Mouse (Mus musculus): ENCODE results near the gene Nrxn1. TPM values are rescaled to one million over a fixed set of nuclear protein-coding genes. Genes with fewer than 3 reads are reported as not detected.

Gene Nrxn1
- total and polyA plus RNA-seq, 3 experiments: 2.0 to 2.7 (median 2.1) TPM

- Histone ChIP-seq H3K27me3 (ENCODE audit: control insufficient read depth, insufficient read depth, low read length) (no peaks in the 10 kb centered on the region), H3K27ac (no peak overlapping the region), H3K4me1 (ENCODE audit: control insufficient read depth, insufficient read depth, low read length) (no peaks in the 10 kb centered on the region; the same call in 1 of the 2 replicates), H3K9ac (ENCODE audit: low read depth, low read length) (no peak overlapping the region), H3K36me3 (ENCODE audit: control insufficient read depth, insufficient read depth, low read length) (no peaks in the 10 kb centered on the region), H3K79me2 (replicated peaks; ENCODE audit: control insufficient read depth, insufficient read depth, low read length) (no peaks in the 10 kb centered on the region), H3K4me3 (no peak overlapping the region)
- intact Hi-C loops (cut with DNase I): no loop called here
- no peak for DNase-seq
- TF ChIP-seq POLR2A (IDR thresholded peaks at IDR 0.05; ENCODE audit: insufficient read depth, low read depth, low read length) (no peak), CTCF (IDR thresholded peaks at IDR 0.05) (peak; percentile 77)
- 46% methylated on average over 12 of the region's 12 CpGs for WGBS
Measured at GRCm38 (mm10) chr17:90583826-90584534, 508.9 kb downstream of the Nrxn1 start.

- Histone ChIP-seq H3K4me3 (no peak overlapping the region), H3K4me1 (ENCODE audit: control insufficient read depth, insufficient read depth, low read length) (no peaks in the 10 kb centered on the region; the same call in 1 of the 2 replicates), H3K27me3 (ENCODE audit: control insufficient read depth, insufficient read depth, low read length) (no peaks in the 10 kb centered on the region), H3K36me3 (ENCODE audit: control insufficient read depth, insufficient read depth, low read length) (no peaks in the 10 kb centered on the region), H3K27ac (no peak overlapping the region), H3K79me2 (replicated peaks; ENCODE audit: control insufficient read depth, insufficient read depth, low read length) (no peaks in the 10 kb centered on the region), H3K9ac (ENCODE audit: low read depth, low read length) (no peak overlapping the region)
- WGBS: 47% methylated on average over 3 of the region's 3 CpGs
- no peak for DNase-seq
- intact Hi-C loops (cut with DNase I): no loop called here
- TF ChIP-seq CTCF (IDR thresholded peaks at IDR 0.05) (no peak), POLR2A (IDR thresholded peaks at IDR 0.05; ENCODE audit: insufficient read depth, low read depth, low read length) (no peak), EP300 (IDR thresholded peaks at IDR 0.05; ENCODE audit: insufficient read depth, low read depth, low read length) (no peak)
Measured at GRCm38 (mm10) chr17:90583196-90583595, 509.7 kb downstream of the Nrxn1 start.

- intact Hi-C loops (cut with DNase I): no loop called here
- no peak for DNase-seq
- Histone ChIP-seq H3K27ac (no peak overlapping the region), H3K4me3 (no peak overlapping the region), H3K4me1 (ENCODE audit: control insufficient read depth, insufficient read depth, low read length) (no peaks in the 10 kb centered on the region), H3K9ac (ENCODE audit: low read depth, low read length) (no peak overlapping the region), H3K36me3 (ENCODE audit: control insufficient read depth, insufficient read depth, low read length) (no peaks in the 10 kb centered on the region), H3K27me3 (ENCODE audit: control insufficient read depth, insufficient read depth, low read length) (no peaks in the 10 kb centered on the region), H3K79me2 (replicated peaks; ENCODE audit: control insufficient read depth, insufficient read depth, low read length) (no peaks in the 10 kb centered on the region)
- WGBS: 58% methylated on average over 2 of the region's 2 CpGs
- TF ChIP-seq CTCF (IDR thresholded peaks at IDR 0.05) (no peak), POLR2A (IDR thresholded peaks at IDR 0.05; ENCODE audit: insufficient read depth, low read depth, low read length) (no peak), EP300 (IDR thresholded peaks at IDR 0.05; ENCODE audit: insufficient read depth, low read depth, low read length) (no peak)
Measured at GRCm38 (mm10) chr17:90569877-90570276, 523.0 kb downstream of the Nrxn1 start.

GRCm38 (mm10) chr17:90565186-90565585 lies 527.7 kb downstream of the Nrxn1 start:
- no peak for DNase-seq
- no peaks in the 10 kb centered on the region for H3K27me3 ChIP-seq (ENCODE audit: control insufficient read depth, insufficient read depth, low read length)
- no peak overlapping the region for H3K9ac ChIP-seq (ENCODE audit: low read depth, low read length)
- intact Hi-C loops (cut with DNase I): no loop called here
- no peak overlapping the region for H3K27ac ChIP-seq
- no peaks in the 10 kb centered on the region for H3K79me2 ChIP-seq (replicated peaks; ENCODE audit: control insufficient read depth, insufficient read depth, low read length)
- no peaks in the 10 kb centered on the region for H3K4me1 ChIP-seq (ENCODE audit: control insufficient read depth, insufficient read depth, low read length)
- no peaks in the 10 kb centered on the region for H3K36me3 ChIP-seq (ENCODE audit: control insufficient read depth, insufficient read depth, low read length)
- TF ChIP-seq EP300 (IDR thresholded peaks at IDR 0.05; ENCODE audit: insufficient read depth, low read depth, low read length) (no peak), CTCF (IDR thresholded peaks at IDR 0.05) (no peak), POLR2A (IDR thresholded peaks at IDR 0.05; ENCODE audit: insufficient read depth, low read depth, low read length) (no peak)
- 76% methylated on average over 2 of the region's 2 CpGs for WGBS
- H3K4me3 ChIP-seq: no peak overlapping the region

GRCm38 (mm10) chr17:90556376-90556775 lies 536.5 kb downstream of the Nrxn1 start:
- Histone ChIP-seq H3K4me1 (ENCODE audit: control insufficient read depth, insufficient read depth, low read length) (no peaks in the 10 kb centered on the region), H3K27me3 (ENCODE audit: control insufficient read depth, insufficient read depth, low read length) (no peaks in the 10 kb centered on the region), H3K27ac (no peak overlapping the region), H3K79me2 (replicated peaks; ENCODE audit: control insufficient read depth, insufficient read depth, low read length) (no peaks in the 10 kb centered on the region), H3K4me3 (no peak overlapping the region), H3K36me3 (ENCODE audit: control insufficient read depth, insufficient read depth, low read length) (no peaks in the 10 kb centered on the region), H3K9ac (ENCODE audit: low read depth, low read length) (no peak overlapping the region)
- DNase-seq: no peak
- intact Hi-C loops (cut with DNase I): no loop called here
- TF ChIP-seq CTCF (IDR thresholded peaks at IDR 0.05): no peak
- TF ChIP-seq POLR2A (IDR thresholded peaks at IDR 0.05; ENCODE audit: insufficient read depth, low read depth, low read length): no peak
- no peak for TF ChIP-seq EP300 (IDR thresholded peaks at IDR 0.05; ENCODE audit: insufficient read depth, low read depth, low read length)

- Histone ChIP-seq H3K79me2 (replicated peaks; ENCODE audit: control insufficient read depth, insufficient read depth, low read length) (no peaks in the 10 kb centered on the region), H3K36me3 (ENCODE audit: control insufficient read depth, insufficient read depth, low read length) (no peaks in the 10 kb centered on the region), H3K27me3 (ENCODE audit: control insufficient read depth, insufficient read depth, low read length) (no peaks in the 10 kb centered on the region), H3K4me1 (ENCODE audit: control insufficient read depth, insufficient read depth, low read length) (no peaks in the 10 kb centered on the region), H3K4me3 (no peak overlapping the region), H3K9ac (ENCODE audit: low read depth, low read length) (no peak overlapping the region), H3K27ac (no peak overlapping the region)
- DNase-seq: no peak
- WGBS: 67% methylated on average over 4 of the region's 4 CpGs
- intact Hi-C loops (cut with DNase I): no loop called here
- TF ChIP-seq CTCF (IDR thresholded peaks at IDR 0.05): no peak
- no peak for TF ChIP-seq EP300 (IDR thresholded peaks at IDR 0.05; ENCODE audit: insufficient read depth, low read depth, low read length)
- TF ChIP-seq POLR2A (IDR thresholded peaks at IDR 0.05; ENCODE audit: insufficient read depth, low read depth, low read length): no peak
Measured at GRCm38 (mm10) chr17:90550415-90550814, 542.5 kb downstream of the Nrxn1 start.
